Mouse (Mus musculus) cortical plate, adult 2 months (tissue): Measurements from ENCODE around the gene Aebp2. TPM values are rescaled to one million over a fixed set of nuclear protein-coding genes. Genes with fewer than 3 reads are reported as not detected.
A peak's percentile ranks its signal among the peaks of the same experiment; 100 is the strongest.

Experiments
- H3K27ac ChIP-seq: fragments of 200-500 bp; 2 replicates; pipeline ENCODE4 v1.5.1; 2012; ENCODE audit warnings: low read length, control low read depth, inconsistent platforms; ENCODE audit not compliant: insufficient read depth
- H3K4me1 ChIP-seq: fragments of 200-500 bp; 2 replicates; pipeline ENCODE4 v1.6.1; 2011; ENCODE audit warnings: low read length; ENCODE audit not compliant: control insufficient read depth, insufficient read depth
- H3K4me3 ChIP-seq: fragments of 200-500 bp; 2 replicates; pipeline ENCODE4 v1.5.1; 2011; ENCODE audit warnings: mild to moderate bottlenecking, low read length, control low read depth; ENCODE audit not compliant: insufficient read depth
- CTCF ChIP-seq: fragments of 200-500 bp; IDR thresholded peaks from 2 replicates; pipeline ENCODE4 v1.5.1; 2011; ENCODE audit warnings: mild to moderate bottlenecking, control low read depth, low read length; ENCODE audit not compliant: insufficient read depth; ENCODE audit errors: extremely low read depth
- POLR2A ChIP-seq: fragments of 200-500 bp; IDR thresholded peaks from 2 replicates; pipeline ENCODE4 v1.6.1; 2011; ENCODE audit warnings: mild to moderate bottlenecking, low read length, control low read depth; ENCODE audit not compliant: insufficient read depth; ENCODE audit errors: extremely low read depth
- polyA plus RNA-seq: library from polyadenylated mRNA; depleted of rRNA; stranded (reverse); fragments of >200 nt; gene quantifications from 2 replicates; pipeline ENCODE4 v1.2.3, GENCODE M21; 2012

The Aebp2 gene
- polyA plus RNA-seq, 1 experiment, result 39.5 TPM

DNA sequence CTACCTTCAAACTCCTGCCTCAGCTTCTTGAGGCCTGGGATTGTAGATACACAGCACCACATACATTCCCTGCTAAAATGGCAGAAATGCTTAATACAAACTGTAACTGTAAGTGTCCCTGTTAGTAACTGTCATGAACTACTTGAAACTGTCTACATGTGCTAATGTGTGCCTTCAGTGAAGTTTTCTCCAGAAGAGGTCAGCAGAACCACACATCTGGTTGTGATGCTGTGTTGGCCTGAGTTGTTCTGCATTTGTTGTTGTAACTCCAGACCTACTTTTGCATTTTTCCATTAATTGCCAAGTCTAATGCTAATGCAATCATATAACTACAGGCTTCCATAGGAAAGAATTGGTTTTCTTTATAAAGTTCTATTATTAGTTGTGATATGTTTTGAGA is 23.5 kb downstream of the Aebp2 start:
- Histone ChIP-seq H3K4me1 (no peaks in the 10 kb centered on the region; the same call in 1 of the 2 replicates), H3K27ac (no peak overlapping the region), H3K4me3 (no peak overlapping the region)
- TF ChIP-seq CTCF (0 out of 2 replicates have a peak, but pooled peaks have one; percentile 5), POLR2A (no peak)

DNA sequence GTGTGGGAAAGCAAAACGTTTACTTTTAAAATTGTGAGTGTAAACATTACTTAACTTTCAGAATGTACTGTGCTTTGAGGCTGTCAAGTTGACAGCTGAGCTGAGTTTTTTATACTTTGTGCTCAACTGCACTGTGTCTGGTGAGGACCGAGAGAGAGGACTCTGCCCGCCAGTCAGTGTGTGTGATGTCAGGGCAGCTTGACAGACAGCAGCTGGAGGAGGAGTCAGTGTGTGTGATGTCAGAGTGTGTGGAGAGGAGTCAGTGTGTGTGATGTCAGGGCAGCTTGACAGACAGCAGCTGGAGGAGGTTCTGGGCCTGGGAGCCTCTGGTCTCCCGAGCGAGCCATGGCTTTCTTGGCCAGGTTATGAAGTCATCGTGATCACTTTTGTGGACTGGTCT is 24.4 kb downstream of the Aebp2 start:
- no peaks in the 10 kb centered on the region for H3K4me1 ChIP-seq
- no peak overlapping the region for H3K4me3 ChIP-seq
- H3K27ac ChIP-seq, result no peak overlapping the region
- TF ChIP-seq POLR2A (no peak), CTCF (no peak)

DNA sequence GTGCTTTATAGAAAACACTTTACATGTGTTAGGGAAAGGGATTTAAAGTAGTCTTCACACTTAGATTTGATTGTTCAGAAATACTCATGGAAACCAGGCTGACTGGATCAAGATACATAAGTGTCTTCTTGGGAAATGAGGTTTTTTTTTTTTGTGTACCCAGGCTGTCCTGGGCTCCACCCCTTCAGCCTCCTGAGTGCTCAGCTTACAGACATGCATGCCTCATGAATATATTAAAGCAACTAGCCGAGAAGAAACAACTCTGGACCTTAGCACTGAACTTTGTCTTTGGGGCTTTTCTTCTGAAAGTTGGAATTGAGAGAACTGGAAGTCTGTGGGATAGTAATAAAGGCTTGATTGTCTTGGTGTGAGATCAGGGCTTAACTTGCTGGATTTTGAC is 27.3 kb downstream of the Aebp2 start:
- no peak for TF ChIP-seq POLR2A
- TF ChIP-seq CTCF, result no peak
- no peak overlapping the region for H3K27ac ChIP-seq
- H3K4me3 ChIP-seq, result no peak overlapping the region
- H3K4me1 ChIP-seq, result no peaks in the 10 kb centered on the region

DNA sequence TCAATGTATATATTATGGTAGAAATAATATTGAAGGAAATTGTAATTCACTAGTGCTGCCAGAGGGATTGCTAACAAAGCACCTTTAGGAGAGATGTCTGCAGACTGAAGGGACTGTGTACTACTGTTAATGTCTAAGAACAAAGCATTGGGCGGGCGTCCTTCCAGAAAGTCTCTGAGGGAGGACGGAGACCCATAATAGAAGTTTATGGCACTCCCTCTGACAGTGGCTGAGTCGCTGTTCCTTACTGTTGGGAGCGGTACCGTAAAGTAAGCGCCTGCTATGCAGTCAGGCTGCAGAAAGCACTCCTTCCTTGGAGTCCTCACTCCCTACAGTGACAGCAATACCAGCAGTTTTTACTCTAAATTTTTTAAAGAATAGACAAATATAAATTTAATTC is 29.5 kb downstream of the Aebp2 start:
- Histone ChIP-seq H3K27ac (no peak overlapping the region), H3K4me1 (no peaks in the 10 kb centered on the region), H3K4me3 (no peak overlapping the region)
- TF ChIP-seq CTCF (no peak), POLR2A (no peak)

DNA sequence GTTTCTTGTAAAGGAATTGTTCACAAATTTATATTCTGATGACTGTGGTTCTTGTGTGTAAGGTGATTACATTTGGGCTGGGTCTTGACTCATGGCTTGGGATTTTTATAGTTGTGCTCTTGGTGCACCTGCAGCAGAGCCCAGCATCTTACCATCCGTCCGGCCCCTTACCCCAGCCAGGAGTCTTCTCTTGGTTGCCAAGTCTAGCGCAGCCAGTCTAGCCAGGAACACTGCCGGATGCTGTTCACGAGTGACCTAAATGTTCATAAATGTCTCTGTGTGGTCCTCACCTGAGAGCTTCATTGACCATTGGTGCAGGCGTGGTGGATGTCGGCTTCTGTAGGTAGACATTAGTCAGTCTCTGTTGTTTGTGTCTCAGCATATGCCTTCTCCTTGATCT is 33.0 kb downstream of the Aebp2 start:
- TF ChIP-seq CTCF (no peak), POLR2A (no peak)
- Histone ChIP-seq H3K4me3 (no peak overlapping the region), H3K4me1 (no peaks in the 10 kb centered on the region; the same call in 1 of the 2 replicates), H3K27ac (no peak overlapping the region)

DNA sequence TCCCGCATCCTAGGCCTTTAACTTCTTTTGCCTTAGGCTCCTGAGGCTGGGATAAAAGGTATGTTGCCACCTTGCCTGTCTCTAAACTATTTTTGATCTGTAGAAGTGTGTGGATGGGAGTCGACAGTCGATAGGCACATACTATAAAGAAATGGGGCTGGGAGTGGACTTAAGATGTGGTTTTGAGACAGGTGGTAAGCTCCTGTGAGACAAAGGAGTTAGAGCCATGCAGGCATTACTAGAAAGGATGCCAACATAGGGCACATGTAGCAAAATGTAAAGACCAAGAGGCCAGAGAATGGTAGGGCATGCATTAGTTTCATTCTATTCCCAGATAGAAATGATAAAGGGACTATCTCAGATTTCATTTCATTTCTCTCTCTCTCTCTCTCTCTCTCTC is 34.5 kb downstream of the Aebp2 start:
- H3K4me1 ChIP-seq, result no peaks in the 10 kb centered on the region; the same call in 1 of the 2 replicates
- TF ChIP-seq CTCF (no peak), POLR2A (no peak)
- no peak overlapping the region for H3K27ac ChIP-seq
- H3K4me3 ChIP-seq, result no peak overlapping the region

DNA sequence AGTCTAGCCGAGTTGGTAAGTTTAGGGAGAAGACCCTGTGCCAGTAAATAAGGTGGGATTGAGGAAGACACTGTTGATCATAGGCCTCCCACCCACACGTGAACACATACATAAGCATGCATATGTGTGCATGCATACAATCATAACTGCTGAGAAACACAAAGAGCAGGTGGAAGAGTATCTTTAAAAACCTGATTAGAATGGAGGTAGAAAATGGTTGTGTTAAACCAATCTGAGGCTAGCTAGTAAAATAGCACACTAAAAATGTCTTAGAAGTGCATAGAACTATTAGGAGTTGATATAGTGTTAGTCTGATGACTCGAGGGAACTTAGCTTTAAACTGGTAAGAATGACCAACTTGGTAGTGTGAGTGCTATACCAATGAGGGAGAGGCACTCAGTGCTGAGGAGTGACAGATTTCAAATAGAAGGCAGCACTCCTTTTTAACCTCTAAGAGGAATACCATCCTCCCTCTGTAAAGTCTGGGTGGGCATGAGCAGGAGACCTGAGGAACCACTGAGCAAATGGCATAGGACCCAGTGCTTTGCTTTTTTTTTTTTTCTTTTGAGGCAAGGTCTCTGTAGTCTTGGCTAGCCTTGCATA is 35.6 kb downstream of the Aebp2 start:
- no peak overlapping the region for H3K27ac ChIP-seq
- TF ChIP-seq POLR2A (no peak), CTCF (no peak)

DNA sequence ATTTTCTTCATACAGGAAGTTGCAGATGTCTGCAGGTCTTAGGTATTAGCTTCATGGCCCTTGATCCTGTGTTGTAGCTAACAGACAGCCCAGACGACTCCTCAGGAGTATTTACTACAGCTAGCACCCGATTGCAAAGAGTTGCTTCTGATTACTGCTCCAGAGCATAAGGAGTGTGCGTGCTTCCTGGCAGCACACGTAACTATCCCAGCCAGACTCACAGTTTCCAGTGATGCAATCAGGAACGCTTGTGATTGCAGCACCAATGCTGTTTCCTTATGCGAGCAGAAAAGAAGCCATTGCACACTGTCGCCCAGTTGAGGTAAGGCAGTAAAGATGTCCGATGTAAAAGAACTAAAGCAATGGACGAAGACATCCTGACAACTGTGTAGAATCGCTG is 38.6 kb downstream of the Aebp2 start:
- Histone ChIP-seq H3K4me3 (no peak overlapping the region), H3K27ac (no peak overlapping the region), H3K4me1 (peaks cover 2% of the 10 kb centered on the region; the same call in 1 of the 2 replicates)
- TF ChIP-seq POLR2A, result no peak
- TF ChIP-seq CTCF, result no peak

More for the DNA sequence above, 35.6 kb downstream of the Aebp2 start:
- Histone ChIP-seq H3K4me1 (peaks cover 2% of the 10 kb centered on the region; the same call in 1 of the 2 replicates), H3K4me3 (no peak overlapping the region)

DNA sequence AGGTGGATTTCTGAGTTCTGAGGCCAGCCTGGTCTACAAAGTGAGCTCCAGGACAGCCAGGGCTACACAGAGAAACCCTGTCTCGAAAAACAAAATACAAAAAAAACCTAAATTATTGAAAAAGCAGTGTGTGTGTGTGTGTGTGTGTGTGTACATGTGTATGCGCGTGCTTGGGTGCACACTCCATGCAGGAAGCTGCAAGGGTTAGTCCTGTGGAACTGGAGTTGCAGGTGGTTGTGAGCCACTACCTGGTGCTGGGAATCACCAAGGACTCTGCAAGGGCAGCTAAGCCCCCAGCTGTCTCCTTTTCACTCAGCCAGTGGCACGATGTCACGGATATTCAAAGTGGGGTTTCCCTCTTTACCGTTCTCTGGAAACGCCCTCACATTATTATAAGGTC is 39.3 kb downstream of the Aebp2 start:
- no peak overlapping the region for H3K27ac ChIP-seq
- no peak overlapping the region for H3K4me3 ChIP-seq
- H3K4me1 ChIP-seq, result peaks cover 2% of the 10 kb centered on the region; the same call in 1 of the 2 replicates
- no peak for TF ChIP-seq CTCF
- TF ChIP-seq POLR2A, result no peak

DNA sequence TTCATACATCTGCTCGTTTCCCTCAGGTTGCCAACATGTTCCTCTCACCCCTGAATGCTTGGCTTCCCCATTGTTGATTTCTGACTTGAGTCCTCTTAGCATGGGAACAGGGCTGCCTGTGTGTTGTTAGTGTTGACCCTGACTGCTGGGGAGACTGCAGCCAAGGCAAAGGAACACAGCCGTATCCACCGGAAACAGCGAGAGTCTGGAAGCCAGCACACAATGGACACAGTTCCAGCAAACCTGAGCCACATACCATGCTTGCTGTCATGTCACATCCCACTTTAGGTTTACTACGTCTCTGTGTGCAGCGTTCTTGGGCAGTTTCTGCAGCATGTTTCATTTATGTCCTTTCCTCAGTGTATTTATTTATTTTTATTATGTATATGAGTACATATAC is 39.8 kb downstream of the Aebp2 start:
- Histone ChIP-seq H3K27ac (no peak overlapping the region), H3K4me3 (no peak overlapping the region), H3K4me1 (peaks cover 3% of the 10 kb centered on the region; the same call in 1 of the 2 replicates)
- TF ChIP-seq CTCF (no peak), POLR2A (no peak)
